Mouse (Mus musculus) limb, embryonic 10.5 days (tissue): ENCODE results near the gene Procr. TPM values are rescaled to one million over a fixed set of nuclear protein-coding genes. Genes with fewer than 3 reads are reported as not detected.
"Not testable (repeated sequence)": the region's sequence is repeated elsewhere in the genome, so short reads cannot be mapped to it uniquely, and the experiment has no call there.

ENCODE experiments used
- DNase-seq: peaks from one replicate; pipeline ENCODE4 v3.0.0-alpha.2; 2017; ENCODE audit warnings: low spot score
- H3K27ac ChIP-seq: fragments of 300-500 bp; sonication (generic); 2 replicates; pipeline ENCODE4 v1.5.1; 2016; ENCODE audit warnings: mild to moderate bottlenecking
- H3K27me3 ChIP-seq: fragments of 300-500 bp; sonication (generic); 2 replicates; pipeline ENCODE4 v1.6.1; 2016; ENCODE audit warnings: low read depth, mild to moderate bottlenecking; ENCODE audit not compliant: poor library complexity, severe bottlenecking
- H3K36me3 ChIP-seq: fragments of 300-500 bp; sonication (generic); 2 replicates; pipeline ENCODE4 v1.6.1; 2016; ENCODE audit warnings: mild to moderate bottlenecking, moderate library complexity
- H3K4me1 ChIP-seq: fragments of 300-500 bp; sonication (generic); 2 replicates; pipeline ENCODE4 v1.6.1; 2016
- H3K4me3 ChIP-seq: fragments of 300-500 bp; sonication (generic); 2 replicates; pipeline ENCODE4 v1.5.1; 2016; ENCODE audit warnings: mild to moderate bottlenecking, moderate library complexity
- H3K9me3 ChIP-seq: fragments of 300-500 bp; sonication (generic); replicated peaks from 2 replicates; pipeline ENCODE4 v1.6.1; 2016; ENCODE audit warnings: mild to moderate bottlenecking
- WGBS: fragments of 180-500 bp; shearing (Covaris S2); methylation state at CpG from one replicate; pipeline ENCODE4 v1.1.7; 2016; 5-methylcytosine and 5-hydroxymethylcytosine counted together
- polyA plus RNA-seq: library from polyadenylated mRNA; unstranded; fragments of >200 nt; fragmentation: Nextera tagmentation; extraction: Ambion mirVana; gene quantifications from 2 replicates; pipeline ENCODE4 v1.2.1, GENCODE M21; 2016

The Procr gene
- polyA plus RNA-seq, 1 experiment from 2014 or later: 1.9 TPM

DNA sequence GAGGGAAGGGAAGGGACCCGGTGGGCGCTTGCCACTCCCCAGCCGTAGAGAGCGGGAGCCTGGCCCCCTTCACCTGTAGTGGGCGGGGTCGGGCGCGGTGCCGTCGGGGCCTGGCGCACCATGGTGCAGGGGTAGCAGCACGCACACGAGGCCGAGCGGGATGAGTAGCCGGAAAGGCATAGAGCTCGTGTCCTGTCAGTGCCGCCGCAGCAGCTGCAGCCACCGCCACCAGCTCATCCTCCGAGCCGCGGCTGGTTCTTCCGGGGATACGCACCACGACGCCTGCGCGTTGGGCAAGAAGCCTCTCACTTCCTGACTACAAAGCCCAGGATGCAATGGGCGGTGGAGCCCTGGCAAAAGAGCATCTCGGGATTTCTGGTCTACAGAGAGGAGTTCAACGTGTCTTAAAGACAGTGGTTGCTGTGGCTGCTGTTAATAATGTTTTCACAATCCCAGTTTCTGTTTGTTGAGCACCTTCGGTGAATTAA is 21.7 kb upstream of the Procr start, which contains the start of gene Edem2:
Gene Edem2, minus strand, starts transcription at position 318 of the 488 bp plus-strand sequence.
- Histone ChIP-seq H3K27ac (peak within 1 kb of the TSS; percentile 77), H3K4me3 (peak within 1 kb of the TSS; percentile 92), H3K4me1 (peaks cover 12% of the 10 kb centered on the region), H3K36me3 (no peaks in the 10 kb centered on the region), H3K9me3 (no peaks in the 10 kb centered on the region), H3K27me3 (no peaks in the 10 kb centered on the region)
- peak; percentile 85 for DNase-seq
- under 1% methylated on average over 33 of the region's 33 CpGs for WGBS

DNA sequence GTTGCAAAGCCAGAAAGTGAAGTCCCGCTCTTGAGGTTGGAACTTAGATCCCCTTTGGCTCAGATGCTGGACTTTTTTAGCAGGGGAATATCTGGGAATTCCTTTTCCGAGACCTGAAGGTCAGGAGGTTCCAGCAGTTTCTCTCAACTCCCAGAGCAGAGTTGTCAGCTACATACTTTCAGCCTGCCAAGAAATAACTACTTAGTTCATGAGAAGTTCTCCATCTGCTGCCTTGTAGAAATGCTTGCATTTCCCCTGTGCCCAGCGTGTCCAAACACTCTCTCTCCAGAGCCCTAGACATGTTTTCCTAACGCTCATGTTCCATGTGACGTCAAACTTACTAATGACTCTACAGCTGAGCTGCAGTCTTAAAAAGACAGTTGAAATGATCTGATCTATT is 15.8 kb upstream of the Procr start:
- H3K9me3 ChIP-seq: no peaks in the 10 kb centered on the region
- no peaks in the 10 kb centered on the region for H3K27me3 ChIP-seq
- no peak overlapping the region for H3K27ac ChIP-seq
- no peaks in the 10 kb centered on the region for H3K36me3 ChIP-seq
- H3K4me3 ChIP-seq: no peak overlapping the region
- H3K4me1 ChIP-seq: no peaks in the 10 kb centered on the region
- DNase-seq: no peak
- WGBS: 82% methylated on average over 5 of the region's 5 CpGs

DNA sequence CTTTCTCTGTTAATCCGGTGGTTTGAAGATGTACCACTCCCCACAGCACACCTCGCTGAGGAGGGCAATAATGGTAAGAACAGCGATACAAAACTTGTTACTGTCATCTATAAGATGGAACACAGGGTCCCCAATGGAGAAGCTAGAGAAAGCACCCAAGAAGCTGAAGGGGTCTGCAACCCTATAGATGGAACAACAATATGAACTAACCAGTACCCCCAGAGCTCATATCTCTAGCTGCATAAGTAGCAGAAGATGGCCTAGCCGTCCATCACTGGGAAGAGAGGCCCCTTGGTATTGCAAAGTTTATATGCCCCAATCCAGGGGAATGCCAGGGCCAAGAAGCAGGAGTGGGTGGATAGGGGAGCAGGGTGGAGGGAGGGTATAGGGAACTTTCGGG is 15.2 kb upstream of the Procr start, which contains the start of gene Gm17581:
Gene Gm17581, minus strand, starts transcription at position 101 of the 400 bp plus-strand sequence.
- H3K36me3 ChIP-seq, H3K9me3 ChIP-seq, H3K27me3 ChIP-seq, H3K4me3 ChIP-seq, DNase-seq, H3K27ac ChIP-seq, H3K4me1 ChIP-seq: not testable (repeated sequence)
- 88% methylated on average over 5 of the region's 5 CpGs for WGBS

DNA sequence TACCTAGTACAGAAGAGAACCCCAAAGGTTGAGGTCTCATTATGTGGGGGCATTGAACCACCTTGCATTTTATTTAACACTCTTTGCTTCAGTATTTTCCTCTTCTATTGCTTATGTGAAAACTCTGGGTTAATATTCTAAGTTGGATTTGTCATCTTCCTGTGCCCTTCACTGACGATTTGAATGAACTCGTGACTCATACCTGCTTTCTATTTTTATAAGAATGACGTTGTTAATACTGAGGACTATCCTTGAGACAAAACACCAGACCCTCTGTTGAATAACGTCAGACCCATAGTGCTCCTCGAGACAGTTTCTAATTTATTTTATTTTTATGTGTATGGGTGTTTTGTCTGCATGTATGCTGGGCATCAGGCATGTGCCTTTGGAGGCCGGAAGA is 14.0 kb upstream of the Procr start:
- no peaks in the 10 kb centered on the region for H3K36me3 ChIP-seq
- H3K27me3 ChIP-seq: no peaks in the 10 kb centered on the region
- H3K4me1 ChIP-seq: no peaks in the 10 kb centered on the region
- 87% methylated on average over 6 of the region's 6 CpGs for WGBS
- no peaks in the 10 kb centered on the region for H3K9me3 ChIP-seq
- H3K4me3 ChIP-seq: no peak overlapping the region
- no peak overlapping the region for H3K27ac ChIP-seq
- no peak for DNase-seq

DNA sequence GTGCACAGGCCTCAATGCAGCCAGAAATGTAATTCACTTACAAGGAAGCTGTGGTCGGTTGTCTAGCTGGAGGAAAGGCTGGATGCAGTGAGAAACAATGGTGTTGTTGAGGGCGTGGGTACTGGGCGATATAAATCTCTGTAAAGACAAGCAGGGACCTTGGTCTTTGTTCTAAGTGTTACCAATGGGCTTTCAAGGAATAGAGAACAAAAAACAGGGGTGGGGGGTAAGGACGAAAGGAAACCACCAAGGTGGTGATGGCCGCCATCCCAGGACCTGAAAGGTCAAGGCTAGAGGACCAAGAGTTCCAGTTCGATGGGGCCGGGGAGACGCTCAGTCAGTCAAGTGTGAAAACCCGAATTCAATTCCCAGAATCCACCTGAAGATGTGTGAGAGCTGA is 13.1 kb upstream of the Procr start:
- H3K36me3 ChIP-seq: no peaks in the 10 kb centered on the region
- no peak for DNase-seq
- H3K4me1 ChIP-seq: no peaks in the 10 kb centered on the region
- H3K27me3 ChIP-seq: no peaks in the 10 kb centered on the region
- H3K4me3 ChIP-seq: no peak overlapping the region
- H3K9me3 ChIP-seq: no peaks in the 10 kb centered on the region
- WGBS: 79% methylated on average over 9 of the region's 9 CpGs
- H3K27ac ChIP-seq: no peak overlapping the region

DNA sequence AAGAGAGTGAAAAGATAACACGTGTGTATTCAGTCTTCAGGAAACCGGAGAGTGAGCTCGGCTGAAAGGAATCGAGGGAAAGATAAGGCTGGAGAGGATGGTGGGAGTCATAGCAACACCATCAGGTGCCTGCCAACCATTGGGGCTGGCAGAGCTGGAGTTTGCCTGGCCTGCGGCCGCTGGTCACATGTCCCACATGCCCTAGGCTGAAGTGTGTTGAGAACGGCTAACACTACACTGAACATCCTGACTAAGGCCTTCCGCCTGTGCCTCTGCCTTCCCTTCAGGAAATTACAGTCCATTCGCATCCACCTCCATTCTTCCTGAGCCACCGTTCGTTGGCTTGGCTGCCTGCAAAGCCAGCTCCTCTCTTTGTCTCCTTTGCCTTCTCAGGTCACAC is 8.7 kb upstream of the Procr start:
- H3K36me3 ChIP-seq: no peaks in the 10 kb centered on the region
- DNase-seq: no peak
- H3K27me3 ChIP-seq: no peaks in the 10 kb centered on the region
- H3K4me3 ChIP-seq: no peak overlapping the region
- WGBS: 92% methylated on average over 11 of the region's 11 CpGs
- no peaks in the 10 kb centered on the region for H3K4me1 ChIP-seq
- H3K9me3 ChIP-seq: no peaks in the 10 kb centered on the region
- no peak overlapping the region for H3K27ac ChIP-seq

DNA sequence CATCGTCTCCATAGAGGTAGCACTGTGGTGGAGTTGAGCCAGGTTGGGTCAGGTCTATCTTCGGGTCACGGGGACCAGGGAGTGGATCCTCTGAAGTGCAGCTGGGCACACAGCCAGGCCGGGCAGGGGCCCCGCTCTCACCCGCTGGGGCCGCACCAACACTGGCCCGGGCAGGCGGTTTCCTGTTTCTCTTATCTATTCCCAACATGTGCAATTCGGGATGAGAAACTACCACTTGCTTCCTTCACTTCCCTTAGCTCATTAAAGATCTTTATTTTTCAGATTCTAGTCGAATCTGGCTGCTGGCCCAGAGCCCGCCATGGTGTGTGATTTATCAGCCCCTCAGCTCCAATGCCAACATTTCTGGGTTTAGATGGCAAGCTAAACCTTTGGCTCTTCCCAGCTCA is 8.0 kb upstream of the Procr start:
- WGBS: 85% methylated on average over 12 of the region's 12 CpGs
- Histone ChIP-seq H3K27ac (no peak overlapping the region), H3K4me3 (no peak overlapping the region), H3K9me3 (no peaks in the 10 kb centered on the region), H3K27me3 (no peaks in the 10 kb centered on the region), H3K4me1 (no peaks in the 10 kb centered on the region), H3K36me3 (no peaks in the 10 kb centered on the region)
- DNase-seq: no peak

DNA sequence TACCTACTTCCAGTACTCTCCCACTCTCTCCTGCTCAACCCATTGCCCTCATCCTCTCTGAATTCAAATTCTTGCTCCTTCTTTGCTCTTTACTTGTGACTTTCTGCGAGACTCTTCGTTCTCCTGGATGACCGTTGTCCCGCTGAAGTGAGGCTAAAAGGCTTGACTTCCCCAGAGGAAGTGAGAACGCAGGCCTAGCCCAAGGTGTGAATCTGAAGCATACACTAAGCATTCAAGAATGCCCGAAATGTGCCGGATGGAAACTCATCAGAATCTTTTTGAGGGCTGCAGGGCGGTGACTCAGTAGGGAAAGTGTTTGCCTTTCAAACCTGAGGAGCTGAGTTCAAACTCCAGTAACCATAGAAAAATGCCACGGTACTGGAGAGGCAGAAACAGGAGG is 7.6 kb upstream of the Procr start:
- WGBS: 88% methylated on average over 9 of the region's 9 CpGs
- Histone ChIP-seq H3K27me3 (no peaks in the 10 kb centered on the region), H3K27ac (no peak overlapping the region), H3K9me3 (no peaks in the 10 kb centered on the region), H3K4me3 (no peak overlapping the region), H3K4me1 (no peaks in the 10 kb centered on the region), H3K36me3 (no peaks in the 10 kb centered on the region)
- DNase-seq: no peak

DNA sequence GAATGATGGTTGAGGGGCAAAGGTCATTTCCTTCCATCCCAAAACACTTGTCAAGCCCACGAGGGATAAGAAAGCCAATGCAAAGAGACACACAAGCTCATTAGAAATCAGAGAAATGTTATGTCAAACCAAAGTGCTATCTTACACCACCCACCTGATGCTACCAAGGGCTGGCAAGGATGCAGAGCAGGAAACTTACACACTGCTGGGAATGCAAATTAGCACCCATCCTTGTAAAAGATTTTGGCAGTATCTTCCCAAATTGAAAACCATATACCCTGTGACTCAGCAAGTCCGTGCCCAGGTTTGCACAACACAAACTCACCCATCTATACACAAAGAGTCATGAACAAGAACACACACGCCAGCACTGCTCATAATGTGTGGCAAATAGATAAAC is 5.4 kb upstream of the Procr start:
- Histone ChIP-seq H3K9me3 (no peaks in the 10 kb centered on the region), H3K4me3 (no peak overlapping the region), H3K36me3 (no peaks in the 10 kb centered on the region), H3K27me3 (no peaks in the 10 kb centered on the region), H3K27ac (no peak overlapping the region), H3K4me1 (no peaks in the 10 kb centered on the region)
- WGBS: 63% methylated on average over 3 of the region's 3 CpGs
- DNase-seq: no peak

DNA sequence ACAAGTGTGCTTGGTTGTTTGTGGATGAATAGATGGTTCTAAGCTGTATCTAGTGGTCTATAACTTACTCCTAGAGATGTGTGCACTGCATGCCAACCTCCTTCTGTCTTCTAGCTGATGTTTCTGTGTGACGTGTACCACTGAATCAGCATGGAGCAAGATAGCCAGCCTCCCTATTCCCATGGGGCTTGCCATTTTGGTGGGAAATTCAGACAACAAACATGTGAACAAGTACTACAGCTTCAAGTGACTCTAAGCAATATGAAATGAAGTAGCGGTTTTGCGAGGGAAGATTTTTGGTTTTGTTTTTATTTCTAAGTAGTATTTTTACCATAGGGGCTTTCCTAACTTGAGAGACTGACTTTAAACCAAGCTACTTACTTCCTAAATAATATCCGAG is 1.5 kb upstream of the Procr start:
- Histone ChIP-seq H3K4me1 (peaks cover 11% of the 10 kb centered on the region), H3K36me3 (no peaks in the 10 kb centered on the region), H3K27ac (no peak overlapping the region), H3K4me3 (no peak overlapping the region), H3K9me3 (no peaks in the 10 kb centered on the region), H3K27me3 (peaks cover 28% of the 10 kb centered on the region)
- DNase-seq: no peak
- 89% methylated on average over 4 of the region's 4 CpGs for WGBS

DNA sequence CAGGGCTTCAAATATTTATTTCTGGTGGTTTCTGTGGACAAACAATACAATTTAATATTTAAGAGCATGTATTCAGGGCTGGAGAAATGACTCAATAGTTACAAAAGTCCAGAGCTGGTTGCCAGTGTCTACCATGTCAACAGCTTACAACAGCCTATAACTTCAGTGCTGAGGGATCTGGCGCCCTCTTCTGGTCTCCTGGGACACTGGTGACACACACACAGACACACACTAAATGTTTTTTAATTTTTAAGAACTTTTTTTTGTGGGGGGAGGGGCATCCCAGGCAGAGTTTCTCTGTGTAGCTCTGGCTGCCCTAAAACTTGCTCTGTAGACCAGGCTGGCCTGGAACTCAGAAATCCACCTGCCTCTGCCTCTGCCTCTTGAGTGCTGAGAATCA is 4.8 kb downstream of the Procr start:
- Histone ChIP-seq H3K9me3 (no peaks in the 10 kb centered on the region), H3K4me3 (no peak overlapping the region), H3K4me1 (peaks cover 15% of the 10 kb centered on the region), H3K27ac (no peak overlapping the region), H3K36me3 (no peaks in the 10 kb centered on the region), H3K27me3 (peaks cover 29% of the 10 kb centered on the region)
- WGBS: 0% methylated on average over 1 of the region's 1 CpGs
- DNase-seq: peak; percentile 51

DNA sequence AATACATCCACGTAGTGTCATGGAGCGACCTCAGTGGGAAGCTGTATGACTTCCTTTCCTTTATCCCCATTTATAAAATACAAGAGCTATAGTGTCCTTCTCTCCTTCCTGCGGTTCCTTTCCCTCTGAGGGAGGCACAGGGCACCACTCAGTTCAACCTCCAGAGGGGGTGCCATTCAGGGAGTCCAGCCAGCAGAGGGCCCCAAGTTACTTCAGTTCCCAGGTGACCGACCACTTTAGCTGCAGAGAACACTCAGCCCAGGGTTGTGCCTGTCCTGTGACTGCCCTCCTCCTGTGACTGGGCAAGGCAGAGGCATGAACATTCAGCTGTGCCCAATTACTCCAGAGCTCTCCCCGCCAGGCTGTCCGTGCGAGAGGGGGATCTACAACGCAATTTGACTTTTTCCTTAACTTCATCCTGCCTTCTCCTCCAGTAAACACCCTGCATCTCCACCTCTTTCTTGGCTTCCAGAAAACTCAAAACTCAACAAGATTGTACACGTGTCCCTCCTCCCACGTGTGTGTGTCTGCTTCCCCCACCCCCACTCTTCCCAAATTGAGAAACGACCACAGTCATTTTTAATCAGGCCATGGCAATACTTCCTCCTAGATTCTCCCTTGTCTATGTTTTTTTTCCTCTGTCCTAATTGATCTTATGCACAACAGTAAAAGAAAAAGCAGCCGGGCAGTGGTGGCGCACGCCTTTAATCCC is 6.1 kb downstream of the Procr start:
- Histone ChIP-seq H3K27ac (no peak overlapping the region), H3K4me1 (peaks cover 5% of the 10 kb centered on the region; the same call in 1 of the 2 replicates), H3K9me3 (no peaks in the 10 kb centered on the region), H3K27me3 (peaks cover 18% of the 10 kb centered on the region), H3K4me3 (no peak overlapping the region), H3K36me3 (no peaks in the 10 kb centered on the region)
- DNase-seq: peak; percentile 30
- WGBS: 67% methylated on average over 14 of the region's 14 CpGs

DNA sequence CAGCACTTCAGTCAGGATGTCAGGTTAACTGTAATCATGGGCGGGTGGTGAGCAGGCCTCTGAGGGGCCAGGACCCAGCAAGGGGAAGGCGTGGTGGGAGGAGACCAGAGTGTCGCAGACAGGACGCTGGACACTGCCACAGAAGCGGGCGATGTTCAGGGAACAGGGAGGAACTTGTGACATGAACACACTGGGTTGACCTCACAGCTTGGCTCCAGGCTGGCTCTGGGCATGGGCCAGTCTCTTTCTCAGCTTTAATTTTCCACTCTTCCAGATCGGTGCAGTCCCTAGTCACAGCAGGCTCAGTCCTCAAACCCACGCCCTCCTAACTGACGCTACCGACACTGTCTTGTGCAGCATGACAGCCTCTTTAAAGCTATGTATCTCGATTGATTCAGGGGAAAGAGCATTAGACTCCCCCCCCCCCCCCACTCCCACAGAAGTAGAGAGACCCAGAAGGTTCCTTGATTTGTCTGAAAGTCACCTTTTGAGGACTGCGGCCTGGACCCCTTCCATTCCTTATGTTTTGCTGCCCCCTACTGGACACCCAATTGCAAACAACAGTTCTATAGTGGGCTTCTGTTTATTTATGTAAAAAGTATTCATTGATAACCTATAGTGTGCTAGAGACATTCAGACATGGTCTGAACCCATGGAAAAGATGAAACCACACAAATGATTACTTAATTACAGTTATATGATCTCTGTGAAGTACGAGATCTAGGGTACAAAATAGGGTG is 13.9 kb downstream of the Procr start:
- no peak overlapping the region for H3K4me3 ChIP-seq
- 56% methylated on average over 13 of the region's 13 CpGs for WGBS
- no peaks in the 10 kb centered on the region for H3K9me3 ChIP-seq
- no peaks in the 10 kb centered on the region for H3K36me3 ChIP-seq
- peak; percentile 83 for DNase-seq
- H3K27me3 ChIP-seq: peaks cover 6% of the 10 kb centered on the region; the same call in 1 of the 2 replicates
- H3K4me1 ChIP-seq: no peaks in the 10 kb centered on the region
- no peak overlapping the region for H3K27ac ChIP-seq
